Mouse (Mus musculus) ES-E14 (cell line): Measurements from ENCODE around the gene Gm10160.

Source experiments
- CHD2 ChIP-seq: IDR thresholded peaks from 2 replicates; pipeline ENCODE4 v1.6.1; 2014; ENCODE audit warnings: mild to moderate bottlenecking, low read depth, low read length, inconsistent platforms
- ZNF384 ChIP-seq: IDR thresholded peaks from 2 replicates; pipeline ENCODE4 v1.6.1; 2012; ENCODE audit warnings: low read depth, low read length, inconsistent platforms

DNA sequence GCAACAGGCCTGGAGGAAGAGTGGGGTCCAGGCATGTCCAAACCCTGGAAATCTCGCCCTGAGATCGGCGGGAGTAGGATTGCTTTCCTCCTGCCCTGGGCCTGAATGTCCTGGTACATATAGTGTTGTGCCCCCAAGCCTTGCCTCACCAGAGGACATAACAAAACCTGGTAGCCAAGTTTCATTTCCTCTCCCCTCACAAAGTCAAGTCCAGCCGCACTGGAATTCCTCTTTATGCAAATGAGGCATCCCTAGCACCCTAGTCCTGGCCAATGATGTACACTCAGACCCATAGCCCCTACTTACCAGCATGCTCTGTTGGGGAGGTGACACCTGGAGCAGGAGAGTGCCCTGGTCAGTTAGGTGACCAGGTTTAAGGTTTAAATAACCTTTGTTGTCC is 627 bp upstream of the Gm10160 start:
- TF ChIP-seq CHD2 (no peak), ZNF384 (no peak)
